Mouse (Mus musculus) liver, embryonic 14 days (tissue): ENCODE measurements around the gene Slitrk1. TPM values are rescaled to one million over a fixed set of nuclear protein-coding genes. Genes with fewer than 3 reads are reported as not detected.

Experiments
- polyA plus RNA-seq: library from polyadenylated mRNA; depleted of rRNA; stranded (reverse); fragments of >200 nt; gene quantifications from 2 replicates; pipeline ENCODE4 v1.2.3, GENCODE M21; 2012; rRNA removed

Gene Slitrk1
- 0.01 and 0.02 TPM in 2 replicates for polyA plus RNA-seq

DNA sequence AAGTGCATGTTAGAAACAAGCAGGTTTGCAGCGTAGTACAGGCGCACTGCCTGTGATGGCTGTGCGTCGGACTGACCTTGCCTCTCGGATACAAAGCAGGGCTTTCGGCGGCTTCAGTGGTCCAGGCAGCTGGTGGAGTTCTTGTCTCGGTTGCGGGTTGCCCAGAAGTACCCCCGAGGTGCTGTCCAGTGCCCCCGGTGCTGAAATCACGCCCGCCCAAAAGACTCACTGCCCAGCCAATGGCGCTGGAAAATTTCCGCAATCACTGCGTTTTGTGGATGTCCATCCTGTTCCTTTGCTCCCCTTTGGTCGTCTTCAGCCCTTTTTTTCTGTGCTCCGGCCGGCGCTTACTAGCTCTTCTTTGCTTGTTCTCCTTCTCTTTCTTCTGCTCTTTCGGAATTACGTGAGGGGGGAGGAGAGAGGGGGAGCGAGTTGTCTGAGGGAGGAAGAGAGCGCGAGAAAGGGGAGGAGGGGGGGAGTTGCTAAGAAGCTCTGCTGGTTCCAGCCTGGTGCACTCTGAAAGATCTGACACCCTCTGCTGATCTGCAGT lies at the start of gene Slitrk1:
Gene Slitrk1, minus strand, starts transcription at position 445 of the 550 bp plus-strand sequence.

